Mouse (Mus musculus) hindbrain, embryonic 16.5 days (tissue): ENCODE measurements at regions not wholly inside any gene's neighbourhood (a gene's known extent, or its start where the extent isn't known, plus 50 kb on each side); places are given as distances from the start of the nearest gene placed in this dataset.
A peak's percentile ranks its signal among the peaks of the same experiment; 100 is the strongest.

Source experiments
- ATAC-seq: fragments of 200-750 bp; cut with Nextera tagmentation; 2 replicates; pipeline ENCODE4 v1.8.0; 2017; ENCODE audit warnings: moderate TSS enrichment, moderate library complexity
- H3K27ac ChIP-seq: fragments of 300-500 bp; sonication (generic); 2 replicates; pipeline ENCODE4 v1.5.1; 2014; ENCODE audit warnings: low read depth, mild to moderate bottlenecking, control low read depth, low read length, moderate library complexity
- H3K27me3 ChIP-seq: fragments of 300-500 bp; sonication (generic); replicated peaks from 2 replicates; pipeline ENCODE4 v1.6.1; 2014; ENCODE audit warnings: low read length; ENCODE audit not compliant: control insufficient read depth, insufficient read depth
- H3K36me3 ChIP-seq: fragments of 300-500 bp; sonication (generic); 2 replicates; pipeline ENCODE4 v1.6.1; 2014; ENCODE audit warnings: mild to moderate bottlenecking, low read length, moderate library complexity, mixed read lengths; ENCODE audit not compliant: control insufficient read depth, insufficient read depth
- H3K4me1 ChIP-seq: fragments of 300-500 bp; sonication (generic); 2 replicates; pipeline ENCODE4 v1.6.1; 2014; ENCODE audit warnings: low read depth, low read length; ENCODE audit not compliant: control insufficient read depth, insufficient read depth
- H3K4me2 ChIP-seq: fragments of 300-500 bp; sonication (generic); 2 replicates; pipeline ENCODE4 v1.6.1; 2014; ENCODE audit warnings: mild to moderate bottlenecking, low read length, control low read depth, moderate library complexity
- H3K4me3 ChIP-seq: fragments of 300-500 bp; sonication (generic); 2 replicates; pipeline ENCODE4 v1.5.1; 2014; ENCODE audit warnings: mild to moderate bottlenecking, low read length, control low read depth, moderate library complexity
- H3K9ac ChIP-seq: fragments of 300-500 bp; sonication (generic); 2 replicates; pipeline ENCODE4 v1.6.1; 2014; ENCODE audit warnings: low read depth, mild to moderate bottlenecking, control low read depth, low read length, moderate library complexity
- H3K9me3 ChIP-seq: fragments of 300-500 bp; sonication (generic); 2 replicates; pipeline ENCODE4 v1.6.1; 2014; ENCODE audit warnings: mild to moderate bottlenecking, low read length, moderate library complexity; ENCODE audit not compliant: control insufficient read depth
- WGBS: fragments of 180-500 bp; shearing (Covaris S2); extraction: QIAGEN DNeasy Blood & Tissue Kit; methylation state at CpG from one replicate; pipeline ENCODE4 v1.1.7; 2014; 5-methylcytosine and 5-hydroxymethylcytosine counted together

DNA sequence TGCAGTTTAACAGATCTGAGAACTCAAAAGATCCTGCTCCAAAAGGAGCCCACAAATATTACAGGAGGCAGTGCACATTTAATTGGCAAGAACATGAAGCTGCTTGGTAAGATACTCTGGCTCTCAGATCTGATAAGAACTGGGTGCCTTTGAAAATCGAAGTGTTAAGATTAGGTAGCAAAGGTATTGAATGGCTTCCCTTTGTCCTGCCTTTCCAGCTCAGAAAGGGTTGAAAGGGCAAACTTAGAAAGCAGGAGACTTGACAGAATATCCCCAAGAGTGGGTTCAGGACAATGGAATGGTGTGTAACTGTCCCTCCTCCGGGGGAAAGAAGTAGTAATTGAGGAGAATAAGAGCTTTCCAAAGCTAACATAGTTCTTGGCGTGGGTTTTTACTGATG, 431.4 kb downstream of the Gm10283 start:
- no peak overlapping the region for H3K9ac ChIP-seq
- H3K27me3 ChIP-seq, result no peaks in the 10 kb centered on the region
- no peak overlapping the region for H3K4me2 ChIP-seq
- no peak for ATAC-seq
- H3K4me1 ChIP-seq, result no peaks in the 10 kb centered on the region
- H3K36me3 ChIP-seq, result no peaks in the 10 kb centered on the region
- H3K9me3 ChIP-seq, result no peaks in the 10 kb centered on the region
- 60% methylated on average over 3 of the region's 3 CpGs for WGBS
- no peak overlapping the region for H3K27ac ChIP-seq
- H3K4me3 ChIP-seq, result no peak overlapping the region

DNA sequence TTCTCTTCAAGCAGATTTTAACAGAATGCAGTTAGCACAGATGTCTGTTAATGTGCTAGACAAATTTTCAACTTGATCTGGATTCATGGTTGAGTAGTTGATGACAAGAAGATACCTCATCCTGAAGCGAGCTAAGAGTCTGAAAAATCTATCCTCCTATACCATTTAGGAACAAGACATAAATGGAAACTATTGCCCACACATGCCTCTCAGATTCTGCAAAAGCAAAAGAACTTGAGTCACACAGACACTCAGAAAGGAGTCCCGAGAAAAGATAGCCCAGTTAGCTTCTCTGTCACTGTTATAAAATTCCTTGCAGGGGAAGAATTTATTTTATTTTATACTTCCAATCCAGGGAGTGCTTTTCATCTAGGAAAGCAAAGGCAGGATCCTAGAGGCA, 447.9 kb downstream of the Gm10283 start:
- Histone ChIP-seq H3K9ac (no peak overlapping the region), H3K4me2 (no peak overlapping the region), H3K36me3 (no peaks in the 10 kb centered on the region), H3K27ac (no peak overlapping the region), H3K4me1 (no peaks in the 10 kb centered on the region), H3K27me3 (no peaks in the 10 kb centered on the region), H3K4me3 (no peak overlapping the region), H3K9me3 (no peaks in the 10 kb centered on the region)
- ATAC-seq, result no peak
- 79% methylated on average over 2 of the region's 2 CpGs for WGBS

DNA sequence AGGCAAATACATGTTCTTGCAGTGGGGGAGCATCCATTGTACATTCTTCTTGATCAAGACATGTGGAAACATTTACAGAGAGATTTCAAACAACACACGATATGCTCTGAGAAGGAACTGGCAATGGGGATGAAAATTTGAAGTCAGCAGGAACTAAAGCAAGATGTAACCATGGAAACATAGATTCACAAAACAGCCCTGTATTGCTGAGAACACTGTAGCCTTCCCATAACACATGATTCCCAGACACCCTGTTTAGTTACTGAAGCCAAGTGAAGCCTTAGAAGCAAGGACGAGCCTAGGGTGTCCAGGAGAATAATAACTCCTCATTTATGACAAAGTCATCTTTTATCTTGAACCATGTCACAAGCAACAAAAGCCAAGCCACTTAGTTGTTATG, 474.3 kb downstream of the Gm10283 start:
- no peaks in the 10 kb centered on the region for H3K36me3 ChIP-seq
- H3K4me3 ChIP-seq, result no peak overlapping the region
- H3K27ac ChIP-seq, result no peak overlapping the region
- peak; percentile 68 for ATAC-seq
- no peak overlapping the region for H3K4me2 ChIP-seq
- H3K9ac ChIP-seq, result no peak overlapping the region
- WGBS, result 43% methylated on average over 2 of the region's 2 CpGs
- no peaks in the 10 kb centered on the region for H3K4me1 ChIP-seq
- no peaks in the 10 kb centered on the region for H3K27me3 ChIP-seq
- no peaks in the 10 kb centered on the region for H3K9me3 ChIP-seq
